Mouse (Mus musculus) testis, postnatal 10 days (tissue): ENCODE measurements at regions not wholly inside any gene's neighbourhood (a gene's known extent, or its start where the extent isn't known, plus 50 kb on each side); places are given as distances from the start of the nearest gene placed in this dataset.

Experiments
- DNase-seq: peaks from one replicate; pipeline ENCODE4 v3.0.0; 2021; ENCODE audit warnings: low spot score

GRCm38 (mm10) chr6:7473730-7474129, 80.9 kb upstream of the Tac1 start:
- no peak for DNase-seq

- DNase-seq, result no peak
These were observed 77.8 kb upstream of the Tac1 start for GRCm38 (mm10) chr6:7476907-7477306.

DNA sequence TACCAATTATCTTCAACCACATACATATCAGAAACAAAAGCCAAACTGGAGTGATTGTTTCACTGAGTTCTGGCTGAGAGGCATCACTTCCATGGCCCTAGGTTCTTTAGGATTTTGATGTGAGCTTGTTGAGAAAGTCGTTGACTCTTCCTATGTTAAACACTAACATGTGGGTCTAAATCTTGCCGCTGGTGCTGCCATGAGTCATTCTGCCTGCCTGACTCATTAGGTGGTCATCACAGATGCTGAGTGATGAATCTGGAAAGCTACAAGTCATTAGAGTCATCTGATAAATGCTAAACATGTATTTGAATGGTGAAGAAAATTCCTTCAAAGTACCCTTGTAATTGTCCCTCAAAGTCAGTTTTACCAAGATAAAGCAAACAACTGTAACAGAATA, 60.4 kb upstream of the Tac1 start:
- no peak for DNase-seq

DNA sequence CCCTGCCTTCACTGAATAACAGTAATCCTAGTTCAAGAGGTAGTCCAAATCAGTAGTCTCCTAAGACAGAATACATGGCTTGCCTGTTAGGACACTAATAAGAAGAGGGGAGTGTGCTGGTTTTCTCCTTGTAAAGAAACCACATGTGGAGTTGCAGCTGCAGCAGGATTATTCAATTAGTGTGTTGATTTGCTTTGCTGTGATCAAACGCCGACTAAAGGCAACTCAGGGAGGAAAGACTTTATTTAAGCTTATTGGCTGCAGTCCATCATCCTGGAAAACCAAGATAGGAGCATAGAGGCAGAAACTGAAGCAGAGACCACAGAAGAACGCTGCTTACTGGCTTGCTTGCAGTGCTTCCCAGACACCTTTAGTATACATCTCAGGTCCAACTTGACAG, 57.9 kb upstream of the Tac1 start:
- DNase-seq, result no peak
